Mouse (Mus musculus): ENCODE measurements at regions not wholly inside any gene's neighbourhood (a gene's known extent, or its start where the extent isn't known, plus 50 kb on each side); places are given as distances from the start of the nearest gene placed in this dataset.
A peak's percentile ranks its signal among the peaks of the same experiment; 100 is the strongest.

- DNase-seq, result no peak
These were observed 630.9 kb upstream of the Lcorl start for GRCm38 (mm10) chr5:46488140-46488942.

GRCm38 (mm10) chr5:46486740-46487326 is 629.4 kb upstream of the Lcorl start:
- no peak for DNase-seq

GRCm38 (mm10) chr5:46456356-46456755 is 598.9 kb upstream of the Lcorl start:
- no peak for DNase-seq

GRCm38 (mm10) chr5:46448274-46448673 is 590.9 kb upstream of the Lcorl start:
- DNase-seq, result no peak

- no peak for DNase-seq
These were observed 588.4 kb upstream of the Lcorl start for GRCm38 (mm10) chr5:46445844-46446243.

GRCm38 (mm10) chr5:46445122-46445521 is 587.7 kb upstream of the Lcorl start:
- DNase-seq, result no peak

- DNase-seq, result peak in 1 of 2 experiments; percentile 38
These were observed 586.5 kb upstream of the Lcorl start for GRCm38 (mm10) chr5:46443805-46444340.

GRCm38 (mm10) chr5:46442600-46443248 is 585.3 kb upstream of the Lcorl start:
- DNase-seq, result no peak

- no peak for DNase-seq
These were observed 584.3 kb upstream of the Lcorl start for GRCm38 (mm10) chr5:46441716-46442115.

- no peak for DNase-seq
These were observed 574.4 kb upstream of the Lcorl start for GRCm38 (mm10) chr5:46431644-46432367.

GRCm38 (mm10) chr5:46422738-46423137 is 565.3 kb upstream of the Lcorl start:
- DNase-seq, result no peak

GRCm38 (mm10) chr5:46406969-46407368 is 549.6 kb upstream of the Lcorl start:
- no peak for DNase-seq

GRCm38 (mm10) chr5:46406404-46406803 is 549.0 kb upstream of the Lcorl start:
- DNase-seq, result no peak

GRCm38 (mm10) chr5:46386591-46386990 is 529.2 kb upstream of the Lcorl start:
- DNase-seq, result no peak

GRCm38 (mm10) chr5:46367328-46367727 is 509.9 kb upstream of the Lcorl start:
- DNase-seq, result no peak

GRCm38 (mm10) chr5:46363661-46364060 is 506.2 kb upstream of the Lcorl start:
- no peak for DNase-seq

- DNase-seq, result no peak
These were observed 504.2 kb upstream of the Lcorl start for GRCm38 (mm10) chr5:46361637-46362036.

- no peak for DNase-seq
These were observed 491.0 kb upstream of the Lcorl start for GRCm38 (mm10) chr5:46348448-46348847.

GRCm38 (mm10) chr5:46347368-46348083 is 490.1 kb upstream of the Lcorl start:
- peak; percentile 61 to 74 for DNase-seq

GRCm38 (mm10) chr5:46338461-46338860 is 481.0 kb upstream of the Lcorl start:
- no peak for DNase-seq

GRCm38 (mm10) chr5:46330880-46331279 is 473.5 kb upstream of the Lcorl start:
- no peak for DNase-seq
